Mouse (Mus musculus) liver, postnatal 0 days (tissue): ENCODE results near the gene Cpne2.

ENCODE experiments used
- CTCF ChIP-seq: sonication (generic); IDR thresholded peaks from 2 replicates; pipeline ENCODE4 v1.5.1; 2016; ENCODE audit warnings: antibody characterized with exemption, low read depth
- EP300 ChIP-seq: IDR thresholded peaks from 2 replicates; pipeline ENCODE4 v1.6.1; 2016; ENCODE audit warnings: antibody characterized with exemption, low read depth, mild to moderate bottlenecking

DNA sequence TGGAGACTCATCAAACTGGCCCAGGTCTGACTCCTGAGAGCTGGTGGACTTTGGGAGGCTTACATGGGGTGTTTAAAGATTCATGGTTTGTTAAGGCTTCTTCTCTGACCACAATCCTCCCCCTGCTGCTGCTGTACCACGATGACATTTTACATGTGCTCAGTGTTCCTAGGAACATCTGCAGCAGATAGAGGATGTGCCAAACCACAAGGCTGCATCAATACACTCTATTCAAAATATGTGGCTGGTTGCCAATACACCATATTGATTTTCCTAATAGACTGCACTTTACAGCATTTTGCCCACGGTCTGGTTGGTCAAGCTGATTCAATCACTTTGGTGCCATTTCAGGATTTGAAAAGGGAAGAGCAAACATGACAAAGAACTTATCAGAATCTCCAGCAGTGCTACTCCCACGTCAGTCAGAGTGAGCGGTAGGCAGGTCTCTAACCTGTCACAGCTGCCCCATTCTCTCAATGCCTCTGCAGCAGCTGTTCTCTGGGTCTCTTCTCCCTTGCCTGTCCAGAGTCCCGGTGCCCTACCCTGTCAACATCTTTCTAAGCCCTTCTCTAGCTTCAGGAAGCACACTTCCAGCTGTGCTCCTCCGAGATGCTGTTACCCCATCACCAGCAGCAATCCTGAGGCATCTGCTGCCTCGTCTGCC, 49.2 kb downstream of the Cpne2 start:
- TF ChIP-seq EP300, result no peak
- TF ChIP-seq CTCF, result no peak
